Comparison of ENCODE assay signal across 22 mouse cellular contexts in the genomic region with DNA sequence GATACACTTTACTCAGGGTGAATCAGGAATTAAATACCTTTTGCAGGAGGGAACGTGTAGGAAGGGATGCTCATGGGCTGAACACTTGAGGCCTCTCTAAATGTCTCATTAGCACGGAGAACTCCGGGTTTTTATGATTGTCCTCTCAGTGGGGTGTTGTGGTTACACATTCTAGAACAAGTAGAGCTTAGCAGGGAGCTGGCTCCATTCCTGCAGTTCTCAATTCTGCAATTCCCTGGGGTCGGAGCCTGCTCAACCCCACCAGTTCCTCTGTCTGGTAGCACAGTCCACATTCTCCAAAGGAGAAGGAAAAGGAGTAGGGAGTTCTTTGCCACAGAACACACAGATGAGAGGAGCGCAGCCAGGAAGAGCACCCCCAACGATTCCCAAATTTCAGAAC.
DNase-seq lines count a peak whose midpoint lies in the region; ATAC-seq lines count a peak whose summit lies in the region.
"Had no signal": no experiment of that assay in that cellular context is flagged by ENCODE, and none has a peak within 500 bp of the region (broad histone marks: within the 10 kb centered on the region; RNA-seq: fewer than 3 reads in every experiment).

No protein-coding gene starts in this region.

- no peaks in the 10 kb centered on the region for H3K27me3 ChIP-seq in forebrain, embryonic 10.5 days (ENCODE audit: poor library complexity, severe bottlenecking)
- H3K27me3 ChIP-seq in forebrain, embryonic 14.5 days (replicated peaks; ENCODE audit: control insufficient read depth, insufficient read depth, low read length): no peaks in the 10 kb centered on the region
- H3K27me3 ChIP-seq in kidney, embryonic 16.5 days (ENCODE audit: insufficient read depth, low read length): no peaks in the 10 kb centered on the region
- H3K27me3 ChIP-seq: embryonic facial prominence, embryonic 12.5 days; embryonic facial prominence, embryonic 15.5 days; forebrain, embryonic 12.5 days; heart, embryonic 13.5 days; hindbrain, embryonic 12.5 days; hindbrain, embryonic 15.5 days had no signal

- no peak for ATAC-seq in forebrain, embryonic 14.5 days
- no peak for ATAC-seq in kidney, embryonic 16.5 days (ENCODE audit: low FRiP score, low TSS enrichment)
- ATAC-seq: forebrain, embryonic 16.5 days; intestine, postnatal 0 days had no signal

- H3K4me2 ChIP-seq in forebrain, embryonic 14.5 days (ENCODE audit: low read length): no peak overlapping the region
- H3K4me2 ChIP-seq in kidney, embryonic 16.5 days (replicated peaks; ENCODE audit: low read depth, low read length): no peak overlapping the region
- H3K4me2 ChIP-seq: embryonic facial prominence, embryonic 12.5 days; embryonic facial prominence, embryonic 15.5 days; forebrain, embryonic 12.5 days; heart, embryonic 13.5 days; hindbrain, embryonic 12.5 days; hindbrain, embryonic 15.5 days had no signal

- intact Hi-C loops in heart, postnatal 36 days (cut with DNase I): no loop called here

- WGBS in forebrain, embryonic 10.5 days: 79% methylated on average over 6 of the region's 6 CpGs
- 64% methylated on average over 6 of the region's 6 CpGs for WGBS in forebrain, embryonic 14.5 days
- 79% methylated on average over 6 of the region's 6 CpGs for WGBS in kidney, embryonic 16.5 days

- H3K27ac ChIP-seq in forebrain, embryonic 10.5 days: 0 out of 2 replicates have a peak overlapping the region, but pooled peaks have one; percentile 35
- H3K27ac ChIP-seq in forebrain, embryonic 14.5 days (ENCODE audit: low read depth, low read length): no peak overlapping the region
- H3K27ac ChIP-seq in kidney, embryonic 16.5 days (ENCODE audit: low read length): no peak overlapping the region
- H3K27ac ChIP-seq: embryonic facial prominence, embryonic 12.5 days; embryonic facial prominence, embryonic 15.5 days; forebrain, embryonic 12.5 days; heart, embryonic 13.5 days; hindbrain, embryonic 12.5 days; hindbrain, embryonic 15.5 days had no signal

- peaks cover 13% of the 10 kb centered on the region for H3K4me1 ChIP-seq in forebrain, embryonic 10.5 days
- no peaks in the 10 kb centered on the region for H3K4me1 ChIP-seq in forebrain, embryonic 14.5 days (ENCODE audit: control insufficient read depth, insufficient read depth, low read length)
- 0 out of 2 replicates have a peak, but pooled peaks cover 3% of the 10 kb centered on the region for H3K4me1 ChIP-seq in kidney, embryonic 16.5 days (ENCODE audit: insufficient read depth, low read length)
- H3K4me1 ChIP-seq: embryonic facial prominence, embryonic 12.5 days; embryonic facial prominence, embryonic 15.5 days; heart, embryonic 13.5 days had no signal

- no peaks in the 10 kb centered on the region for H3K36me3 ChIP-seq in forebrain, embryonic 10.5 days (replicated peaks)
- H3K36me3 ChIP-seq in forebrain, embryonic 14.5 days (ENCODE audit: control insufficient read depth, insufficient read depth, low read length): no peaks in the 10 kb centered on the region
- no peaks in the 10 kb centered on the region for H3K36me3 ChIP-seq in kidney, embryonic 16.5 days (ENCODE audit: insufficient read depth, low read length)
- H3K36me3 ChIP-seq: embryonic facial prominence, embryonic 12.5 days; embryonic facial prominence, embryonic 15.5 days; forebrain, embryonic 12.5 days; heart, embryonic 13.5 days; hindbrain, embryonic 12.5 days; hindbrain, embryonic 15.5 days had no signal

- H3K9ac ChIP-seq in forebrain, embryonic 14.5 days (ENCODE audit: low read length): no peak overlapping the region
- no peak overlapping the region for H3K9ac ChIP-seq in kidney, embryonic 16.5 days (replicated peaks; ENCODE audit: low read length)
- H3K9ac ChIP-seq: embryonic facial prominence, embryonic 12.5 days; embryonic facial prominence, embryonic 15.5 days; forebrain, embryonic 12.5 days; heart, embryonic 13.5 days; hindbrain, embryonic 12.5 days; hindbrain, embryonic 15.5 days had no signal

- no peak overlapping the region for H3K4me3 ChIP-seq in forebrain, embryonic 10.5 days
- H3K4me3 ChIP-seq in forebrain, embryonic 14.5 days (ENCODE audit: low read depth, low read length): no peak overlapping the region
- H3K4me3 ChIP-seq in kidney, embryonic 16.5 days (ENCODE audit: low read length): no peak overlapping the region
- H3K4me3 ChIP-seq: embryonic facial prominence, embryonic 12.5 days; embryonic facial prominence, embryonic 15.5 days; forebrain, embryonic 12.5 days; heart, embryonic 13.5 days; hindbrain, embryonic 12.5 days; hindbrain, embryonic 15.5 days had no signal

- DNase-seq in forebrain, embryonic 10.5 days (ENCODE audit: extremely low spot score, low spot score): no peak
- no peak for DNase-seq in forebrain, embryonic 14.5 days (ENCODE audit: low spot score)
- DNase-seq in heart, adult 11 months: peak; percentile 89
- no peak for DNase-seq in heart, postnatal 36 days
- peak; percentile 4 for DNase-seq in kidney, postnatal 14 days
- DNase-seq in Muller cell, postnatal 12 days (ENCODE audit: inconsistent ontology term): peak; percentile 67
- no peak for DNase-seq in layer of hippocampus, adult 11-12 months (ENCODE audit: low spot score)
- DNase-seq: adrenal gland, adult 2 months; adrenal gland, postnatal 14 days; cerebellum, adult 11 months; cerebellum, adult 2 months; cerebellum, adult 9-11 months; cerebellum, postnatal 25 days had no signal

- no peaks in the 10 kb centered on the region for H3K9me3 ChIP-seq in forebrain, embryonic 10.5 days
- H3K9me3 ChIP-seq in forebrain, embryonic 14.5 days (replicated peaks; ENCODE audit: control insufficient read depth, low read length): no peaks in the 10 kb centered on the region
- no peaks in the 10 kb centered on the region for H3K9me3 ChIP-seq in kidney, embryonic 16.5 days (ENCODE audit: low read length)
- H3K9me3 ChIP-seq: embryonic facial prominence, embryonic 12.5 days; embryonic facial prominence, embryonic 15.5 days; forebrain, embryonic 12.5 days; heart, embryonic 13.5 days; hindbrain, embryonic 12.5 days; hindbrain, embryonic 15.5 days had no signal

Comparison
In these comparisons a context has a peak if more than half of its experiments do, and no peak if none do; other contexts are left out.
1. DNase-seq: peak in heart, adult 11 months (single experiment), kidney, postnatal 14 days (single experiment) and Muller cell, postnatal 12 days (single experiment); none in forebrain, embryonic 10.5 days (single experiment), forebrain, embryonic 14.5 days (single experiment), heart, postnatal 36 days (0 of 2) and layer of hippocampus, adult 11-12 months (single experiment).